Mouse (Mus musculus) T-helper 17 cell (primary cell): ENCODE results near the gene Gm10097.

Experiments used
- in situ Hi-C, 2 experiments: fragments of 300-600 bp; cut with MboI, MseI; formaldehyde crosslinking; loops; 1 replicate in 1 of 2; 2 replicates in 1 of 2; pipeline ENCODE4 v1.15.1; 2025; ENCODE audit warnings: high pct_unique_total_duplicates in 2 of 2

Gm10097 gene

GRCm38 (mm10) chr10:5068676-5069265 lies at the start of gene Gm10097:
Gene Gm10097 (plus strand): TSS chr10:5069192.
- in situ Hi-C loops = loop anchor here in 1 of 2 experiments (5.0 kb wide), 1 partner anchor 49 kb away; no protein-coding TSS in a partner anchor

- in situ Hi-C loops = no loop called here
These were observed 43.1 kb upstream of the Gm10097 start for GRCm38 (mm10) chr10:5025906-5026305.

- in situ Hi-C loops = no loop called here
These were observed 41.8 kb upstream of the Gm10097 start for GRCm38 (mm10) chr10:5027208-5027607.

GRCm38 (mm10) chr10:5028301-5028700 lies 40.7 kb upstream of the Gm10097 start:
- in situ Hi-C loops = no loop called here

- in situ Hi-C loops = no loop called here
These were observed 39.8 kb upstream of the Gm10097 start for GRCm38 (mm10) chr10:5029161-5029560.

GRCm38 (mm10) chr10:5029883-5030282 lies 39.1 kb upstream of the Gm10097 start:
- in situ Hi-C loops = no loop called here

- in situ Hi-C loops = no loop called here
These were observed 36.6 kb upstream of the Gm10097 start for GRCm38 (mm10) chr10:5032192-5033048.

- in situ Hi-C loops = no loop called here
These were observed 27.7 kb upstream of the Gm10097 start for GRCm38 (mm10) chr10:5041254-5041653.

GRCm38 (mm10) chr10:5044481-5044880 lies 24.5 kb upstream of the Gm10097 start:
- in situ Hi-C loops = no loop called here

- in situ Hi-C loops = no loop called here
These were observed 23.8 kb upstream of the Gm10097 start for GRCm38 (mm10) chr10:5045213-5045612.

GRCm38 (mm10) chr10:5045671-5046070 lies 23.3 kb upstream of the Gm10097 start:
- in situ Hi-C loops = no loop called here

- in situ Hi-C loops = no loop called here
These were observed 12.7 kb upstream of the Gm10097 start for GRCm38 (mm10) chr10:5056243-5056735.

GRCm38 (mm10) chr10:5056940-5057339 lies 12.1 kb upstream of the Gm10097 start:
- in situ Hi-C loops = no loop called here

- in situ Hi-C loops = no loop called here
These were observed 11.3 kb upstream of the Gm10097 start for GRCm38 (mm10) chr10:5057661-5058060.

- in situ Hi-C loops = no loop called here
These were observed 10.1 kb upstream of the Gm10097 start for GRCm38 (mm10) chr10:5058876-5059275.

- in situ Hi-C loops = loop anchor here in 1 of 2 experiments (5.0 kb wide), 1 partner anchor 72 kb away; no protein-coding TSS in a partner anchor
These were observed 9.0 kb upstream of the Gm10097 start for GRCm38 (mm10) chr10:5059983-5060382.

- in situ Hi-C loops = loop anchor here in 1 of 2 experiments (5.0 kb wide), 1 partner anchor 50 kb away; no protein-coding TSS in a partner anchor
These were observed 1.9 kb upstream of the Gm10097 start for GRCm38 (mm10) chr10:5067113-5067512.

- in situ Hi-C loops = no loop called here
These were observed 1.4 kb downstream of the Gm10097 start for GRCm38 (mm10) chr10:5070168-5070940.

GRCm38 (mm10) chr10:5070941-5071231 lies 1.9 kb downstream of the Gm10097 start:
- in situ Hi-C loops = no loop called here

GRCm38 (mm10) chr10:5072054-5072453 lies 3.1 kb downstream of the Gm10097 start:
- in situ Hi-C loops = no loop called here

- in situ Hi-C loops = no loop called here
These were observed 6.7 kb downstream of the Gm10097 start for GRCm38 (mm10) chr10:5075724-5076123.

GRCm38 (mm10) chr10:5079945-5080468 lies 11.0 kb downstream of the Gm10097 start:
- in situ Hi-C loops = loop anchor here in 1 of 2 experiments (5.0 kb wide), 1 partner anchor 57 kb away; no protein-coding TSS in a partner anchor
